Mouse (Mus musculus) cerebellum, postnatal 4 days (tissue): ENCODE data around the gene Prpf6.

Experiments used
- DNase-seq, 2 experiments: peaks; one replicate each; pipeline ENCODE4 v3.0.0; 2022; ENCODE audit warnings: low spot score in 2 of 2, mixed read lengths in 1 of 2

Prpf6 gene

GRCm38 (mm10) chr2:181596221-181596960, 4.7 kb downstream of the Prpf6 start:
- no peak for DNase-seq

- DNase-seq, result no peak
These were observed 5.9 kb downstream of the Prpf6 start for GRCm38 (mm10) chr2:181597378-181598061.

GRCm38 (mm10) chr2:181598454-181599351, 7.0 kb downstream of the Prpf6 start, which contains the start of gene Samd10:
Gene Samd10, minus strand, starts transcription at chr2:181599212.
- DNase-seq, result peak in 1 of 2 experiments; percentile 59

GRCm38 (mm10) chr2:181600226-181600758, 8.6 kb downstream of the Prpf6 start:
- no peak for DNase-seq

DNA sequence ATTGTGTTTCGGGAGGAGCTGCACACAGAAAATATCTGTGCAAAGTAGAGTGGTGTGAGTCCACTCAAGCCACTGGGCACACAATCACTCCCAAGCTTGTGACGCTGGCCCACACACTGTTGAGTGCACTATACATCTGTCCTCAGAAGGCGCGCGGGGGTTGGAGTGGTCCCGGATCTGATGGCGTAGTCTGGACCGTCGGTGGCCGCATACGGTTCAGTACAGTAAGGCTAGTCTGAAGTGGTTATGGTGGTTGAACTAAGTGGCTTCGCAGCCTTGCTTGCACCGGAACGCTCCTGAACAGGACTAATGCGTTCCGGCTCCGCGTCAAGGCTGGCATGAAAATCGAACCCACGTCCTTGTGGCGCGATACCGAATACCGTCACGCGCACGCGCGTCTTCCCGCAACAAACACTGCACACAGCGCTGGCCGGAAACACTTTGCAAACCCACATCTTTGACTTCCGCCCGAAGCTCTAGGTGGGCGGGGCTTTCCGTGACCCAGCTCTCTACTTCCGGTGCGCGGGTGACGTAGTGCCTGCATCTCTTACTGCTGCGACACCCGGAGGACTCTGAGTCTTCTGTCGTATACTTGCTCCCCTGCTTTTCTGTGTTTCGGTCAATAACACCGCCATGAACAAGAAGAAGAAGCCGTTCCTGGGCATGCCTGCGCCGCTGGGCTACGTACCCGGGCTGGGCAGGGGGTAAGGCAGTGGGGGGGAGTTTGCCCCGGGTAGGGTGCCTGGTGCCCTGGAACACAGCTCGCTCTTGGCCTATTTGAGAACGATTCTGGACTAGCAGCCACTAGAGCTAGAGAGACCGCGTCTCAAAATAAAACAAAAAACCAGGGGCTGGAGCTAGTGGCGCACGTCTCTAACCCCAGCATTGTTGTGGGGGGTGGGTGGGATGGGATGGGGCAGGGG, 9.4 kb downstream of the Prpf6 start:
- peak; percentile 91 to 95 for DNase-seq

GRCm38 (mm10) chr2:181601751-181602145, 10.1 kb downstream of the Prpf6 start:
- no peak for DNase-seq

- DNase-seq, result no peak
These were observed 10.7 kb downstream of the Prpf6 start for GRCm38 (mm10) chr2:181602367-181602766.

DNA sequence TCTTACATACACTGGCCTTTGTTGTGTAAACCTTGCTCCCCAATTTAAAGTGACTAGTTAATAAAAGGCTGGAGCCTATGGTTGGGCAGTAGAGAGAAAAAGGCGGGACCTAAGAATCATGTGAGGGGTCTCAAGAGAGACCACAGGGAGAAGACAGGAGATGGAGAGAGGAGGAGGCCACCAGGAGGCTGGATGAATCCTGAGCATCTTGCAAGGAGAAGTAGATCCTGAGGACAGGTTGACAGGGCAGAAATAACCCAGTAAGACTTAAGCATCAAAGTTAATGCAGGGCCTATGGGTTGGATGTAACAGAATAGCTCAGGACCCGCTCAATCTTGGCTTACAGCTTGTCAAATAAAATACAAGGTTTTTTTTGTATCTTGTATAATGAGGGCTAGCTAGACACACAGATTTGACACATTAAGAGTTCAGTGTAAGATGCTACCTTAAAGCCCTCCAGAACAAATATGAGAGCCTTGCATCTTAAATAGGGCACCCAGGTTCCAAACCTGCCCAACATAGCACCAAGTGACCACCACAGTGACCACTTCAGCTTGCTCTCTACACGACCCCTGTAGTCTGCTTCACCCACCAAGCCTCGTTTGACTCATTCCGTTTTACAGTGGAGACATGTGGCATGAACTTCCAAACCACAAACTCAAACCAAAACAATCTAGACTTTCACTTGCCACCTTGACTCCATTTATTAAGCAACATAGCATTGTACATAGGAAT, 27.3 kb downstream of the Prpf6 start:
- no peak for DNase-seq

DNA sequence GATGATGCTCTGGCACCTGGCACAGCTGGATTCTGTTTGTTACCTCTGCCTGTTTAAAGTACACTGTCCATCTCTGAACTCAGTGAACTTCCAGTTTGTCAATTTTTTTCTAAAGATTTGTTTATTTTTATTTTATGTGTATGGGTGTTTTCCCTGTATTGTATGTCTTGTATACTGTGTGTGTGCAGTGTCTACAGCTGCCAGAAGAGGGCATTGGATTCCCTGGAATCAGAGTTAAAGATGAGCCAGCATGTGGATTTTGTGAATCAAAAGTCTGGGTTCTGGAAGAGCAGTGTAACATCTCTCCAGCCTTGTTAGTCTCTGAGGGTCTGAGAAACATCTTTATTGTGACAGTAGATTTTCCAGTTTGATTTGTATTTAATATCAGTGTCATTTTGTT, 31.7 kb downstream of the Prpf6 start:
- DNase-seq, result peak in 1 of 2 experiments; percentile 17

DNA sequence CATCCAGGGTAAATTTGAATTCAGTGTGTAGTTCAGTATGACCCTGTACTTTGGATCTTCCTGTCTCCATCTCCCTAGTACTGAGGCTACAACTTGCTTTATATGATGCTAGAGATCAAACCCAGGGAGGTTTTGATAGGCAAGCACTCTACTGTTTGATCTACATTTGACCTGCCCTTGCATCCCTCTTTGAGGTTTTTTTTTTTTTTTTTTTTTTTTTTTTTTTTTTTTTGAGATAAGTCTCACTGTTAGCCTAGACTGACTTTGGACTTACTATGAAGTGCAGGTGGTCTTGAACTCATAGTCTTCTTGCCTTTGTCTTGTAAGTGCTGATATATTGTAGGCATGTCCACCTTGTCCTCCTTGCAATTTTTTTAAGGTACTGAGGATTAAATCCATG, 36.8 kb downstream of the Prpf6 start:
- no peak for DNase-seq

- no peak for DNase-seq
These were observed 41.0 kb downstream of the Prpf6 start for GRCm38 (mm10) chr2:181632624-181633023.

- DNase-seq, result no peak
These were observed 44.2 kb downstream of the Prpf6 start for GRCm38 (mm10) chr2:181635865-181636264.

GRCm38 (mm10) chr2:181644361-181644760, 52.7 kb downstream of the Prpf6 start:
- DNase-seq, result peak in 1 of 2 experiments; percentile 39

GRCm38 (mm10) chr2:181645666-181646065, 54.0 kb downstream of the Prpf6 start:
- DNase-seq, result no peak

- peak in 1 of 2 experiments; percentile 8 for DNase-seq
These were observed 55.2 kb downstream of the Prpf6 start for GRCm38 (mm10) chr2:181646626-181647472.

GRCm38 (mm10) chr2:181648926-181649325, 57.3 kb downstream of the Prpf6 start:
- peak in 1 of 2 experiments; percentile 37 for DNase-seq

GRCm38 (mm10) chr2:181653065-181653464, 61.4 kb downstream of the Prpf6 start:
- DNase-seq, result no peak

GRCm38 (mm10) chr2:181653523-181653922, 61.9 kb downstream of the Prpf6 start:
- no peak for DNase-seq

- no peak for DNase-seq
These were observed 65.1 kb downstream of the Prpf6 start, which contains the start of gene Gm29797 for GRCm38 (mm10) chr2:181656734-181657133. Gene Gm29797, plus strand, starts transcription at chr2:181657034.
